Mouse (Mus musculus) lung, postnatal 4 days (tissue): Measurements from ENCODE around the gene Pdzk1ip1.

Source experiments
- DNase-seq, 2 experiments: peaks; one replicate each; pipeline ENCODE4 v3.0.0; 2021

Gene Pdzk1ip1

DNA sequence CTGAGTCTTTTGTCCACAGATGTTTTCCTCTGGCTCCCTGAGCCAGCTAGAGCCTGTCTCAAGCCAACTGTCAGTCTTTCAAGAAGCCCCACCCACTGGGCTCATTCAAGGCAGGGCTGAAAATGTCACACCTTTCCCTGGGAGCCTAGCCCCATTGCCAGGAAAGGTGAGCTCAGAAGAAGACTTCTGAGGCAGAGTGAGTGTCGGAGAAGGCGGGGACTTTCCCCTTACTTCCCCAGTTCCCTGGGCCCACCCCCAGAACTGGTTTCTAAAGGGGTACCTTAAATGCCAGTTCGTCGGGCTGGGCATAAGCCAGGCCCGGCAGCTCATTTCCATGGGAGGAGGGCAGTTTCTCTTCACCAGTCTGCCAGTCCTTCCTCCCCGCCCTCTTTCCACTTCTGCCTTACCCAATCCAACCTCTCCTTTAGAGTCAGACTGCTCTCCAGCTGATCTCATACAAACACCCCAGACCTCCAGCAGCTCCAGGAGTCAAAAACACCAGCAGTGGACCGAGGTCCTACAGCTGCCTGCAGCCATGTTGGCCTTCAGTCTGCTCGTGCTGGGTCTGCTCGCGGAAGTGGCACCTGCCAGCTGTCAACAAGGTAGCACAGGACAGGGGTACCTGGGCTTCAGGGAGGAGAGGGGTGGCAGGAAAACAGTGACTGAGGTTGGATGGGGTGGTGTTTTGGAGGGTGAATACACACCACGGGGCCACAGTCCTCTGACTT, at the start of gene Pdzk1ip1:
Gene Pdzk1ip1, plus strand, starts transcription at position 98 of the 728 bp plus-strand sequence.
- DNase-seq: peak; percentile 54 to 75

DNA sequence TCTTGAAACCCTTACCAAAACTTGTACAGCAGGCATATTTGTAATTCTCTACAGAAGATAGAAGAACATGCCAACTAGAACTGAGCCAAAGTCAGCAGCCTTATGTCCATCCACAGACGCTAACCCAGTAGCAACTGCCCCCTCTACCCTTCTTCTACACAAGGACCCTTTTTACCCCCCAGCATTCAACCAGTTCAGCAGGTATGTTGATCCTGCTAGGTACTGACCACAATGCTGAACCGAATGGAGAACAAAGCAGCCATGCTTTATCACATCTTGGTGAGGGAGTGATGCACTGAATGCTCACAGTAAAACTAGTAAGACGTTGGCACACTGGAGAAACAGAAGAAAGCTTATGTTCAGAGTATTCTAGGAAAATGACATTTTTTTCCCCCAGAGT, 42.9 kb upstream of the Pdzk1ip1 start:
- no peak for DNase-seq

DNA sequence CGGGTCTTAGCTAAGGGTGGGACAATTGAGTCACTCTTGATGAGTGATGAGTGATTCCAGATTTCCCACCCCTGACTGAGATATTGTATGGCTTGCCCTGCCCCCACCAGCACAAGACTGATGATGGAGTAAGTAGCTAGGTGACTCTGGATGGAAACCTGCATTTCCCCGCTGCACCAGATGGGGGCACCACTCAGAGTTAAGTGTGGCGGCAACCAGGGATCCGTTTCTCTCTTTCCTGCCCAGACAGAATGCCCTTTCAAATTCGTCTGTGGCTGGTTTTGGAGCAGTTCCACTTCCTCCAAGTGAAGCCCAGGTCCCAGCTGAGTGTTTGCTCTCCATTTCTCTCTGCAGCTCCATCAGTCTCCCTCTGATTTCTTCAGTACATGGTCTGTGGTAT, 40.8 kb upstream of the Pdzk1ip1 start:
- DNase-seq: peak; percentile 72 to 82

DNA sequence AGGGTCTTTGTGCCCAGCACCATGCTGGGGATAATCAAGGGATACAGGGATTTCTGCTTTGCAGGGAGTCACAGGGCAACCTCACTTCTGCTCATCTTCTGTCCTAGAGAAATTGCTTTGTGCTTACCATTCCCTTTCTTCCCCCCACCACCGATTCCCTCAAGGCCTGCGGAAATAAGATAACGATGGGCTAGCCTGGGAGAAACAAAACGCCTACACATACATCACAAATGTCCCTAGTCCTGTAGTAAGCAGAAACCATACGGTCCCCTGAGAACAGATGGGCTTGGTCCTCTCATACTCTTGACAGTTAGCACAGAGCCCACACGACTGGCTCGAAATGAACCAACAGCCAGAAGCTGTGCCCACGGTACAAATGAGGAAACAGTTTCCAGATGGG, 40.3 kb upstream of the Pdzk1ip1 start:
- DNase-seq: no peak

DNA sequence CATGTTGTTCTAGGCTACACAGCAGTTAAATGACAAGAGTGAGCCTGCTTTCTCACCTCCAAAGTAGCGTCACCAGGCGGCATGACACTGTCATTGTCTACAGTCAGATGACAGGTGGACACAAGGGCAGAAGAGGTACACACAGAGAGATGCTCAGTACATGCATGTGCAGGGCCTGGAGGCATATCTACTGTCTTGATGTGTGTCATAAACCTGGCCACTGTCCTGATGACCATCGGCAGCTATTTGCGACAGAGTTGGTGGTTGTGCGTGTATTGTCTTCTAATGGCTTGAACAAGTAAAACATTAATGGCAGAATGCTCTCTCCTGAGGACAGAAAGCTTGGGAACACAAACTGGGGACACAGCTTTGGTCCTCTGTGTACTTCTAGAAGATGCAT, 37.3 kb upstream of the Pdzk1ip1 start:
- DNase-seq: no peak

DNA sequence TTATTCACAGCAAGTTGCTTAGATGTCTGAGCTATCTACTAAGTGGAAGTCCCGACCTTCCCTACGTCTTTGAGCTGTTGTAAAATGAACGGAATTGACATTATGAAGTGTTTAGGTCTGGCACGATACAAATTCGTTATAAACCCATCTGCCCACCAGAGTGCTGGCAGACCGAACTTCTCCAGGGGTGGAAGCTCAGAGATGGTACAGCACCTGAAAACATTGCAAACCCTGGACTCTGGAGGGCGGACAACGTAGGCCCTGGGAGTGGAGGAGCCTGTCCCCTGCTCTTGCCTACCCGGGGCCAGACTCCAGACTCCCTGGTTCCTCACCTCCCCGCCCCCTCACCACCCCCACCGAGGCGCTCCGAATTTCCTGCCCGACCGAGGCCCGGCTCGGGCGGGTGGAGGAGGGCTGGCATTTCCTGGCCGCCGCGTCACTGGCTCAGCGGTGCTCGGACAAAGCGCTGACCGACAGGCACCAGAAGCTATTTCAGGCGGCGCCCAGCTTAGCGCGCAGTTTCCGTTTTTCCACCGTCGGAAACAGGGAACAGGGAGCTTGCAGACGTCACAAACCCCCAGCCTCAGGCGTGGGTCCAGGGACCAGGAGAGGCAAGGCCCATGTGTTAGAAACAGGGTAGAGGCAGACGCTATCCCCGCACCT, 36.0 kb upstream of the Pdzk1ip1 start:
- DNase-seq: peak; percentile 84 to 93

DNA sequence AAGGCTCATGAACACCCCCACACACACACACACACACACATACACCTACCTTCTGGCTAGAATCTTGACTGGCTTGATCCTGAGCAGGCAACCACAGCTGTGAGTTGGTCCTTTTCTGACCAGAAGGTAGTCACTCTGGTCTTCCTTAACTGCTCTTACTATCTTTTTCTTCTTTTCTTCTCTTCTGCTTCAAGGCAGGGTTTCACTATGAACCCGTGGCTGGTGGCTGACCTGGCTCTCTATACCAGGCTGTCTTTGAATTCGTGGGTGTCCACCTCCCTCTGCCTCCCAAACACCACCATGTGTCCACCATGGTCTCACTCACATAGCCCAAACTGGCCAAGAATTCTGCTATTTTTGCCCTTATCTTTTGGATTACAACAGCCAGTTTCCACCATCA, 33.5 kb upstream of the Pdzk1ip1 start:
- no peak for DNase-seq

DNA sequence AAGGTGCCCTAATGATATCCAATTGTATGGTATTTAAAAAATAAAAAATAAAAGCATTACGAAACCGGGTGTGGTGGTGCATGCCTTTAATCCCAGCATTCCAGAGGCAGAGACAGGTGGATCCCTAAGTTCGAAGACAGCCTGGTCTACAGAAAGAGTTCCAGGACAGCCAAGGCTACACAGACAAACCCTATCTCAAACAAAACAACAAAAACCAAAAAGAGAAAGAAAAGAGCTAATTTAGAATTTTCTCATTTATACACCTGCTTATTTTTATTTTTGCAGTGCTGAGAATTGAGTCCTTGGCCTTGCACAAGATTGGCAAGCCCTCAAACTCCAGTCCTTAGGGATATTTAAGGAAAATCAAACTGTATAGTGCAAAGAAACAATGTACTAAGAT, 32.8 kb upstream of the Pdzk1ip1 start:
- no peak for DNase-seq

DNA sequence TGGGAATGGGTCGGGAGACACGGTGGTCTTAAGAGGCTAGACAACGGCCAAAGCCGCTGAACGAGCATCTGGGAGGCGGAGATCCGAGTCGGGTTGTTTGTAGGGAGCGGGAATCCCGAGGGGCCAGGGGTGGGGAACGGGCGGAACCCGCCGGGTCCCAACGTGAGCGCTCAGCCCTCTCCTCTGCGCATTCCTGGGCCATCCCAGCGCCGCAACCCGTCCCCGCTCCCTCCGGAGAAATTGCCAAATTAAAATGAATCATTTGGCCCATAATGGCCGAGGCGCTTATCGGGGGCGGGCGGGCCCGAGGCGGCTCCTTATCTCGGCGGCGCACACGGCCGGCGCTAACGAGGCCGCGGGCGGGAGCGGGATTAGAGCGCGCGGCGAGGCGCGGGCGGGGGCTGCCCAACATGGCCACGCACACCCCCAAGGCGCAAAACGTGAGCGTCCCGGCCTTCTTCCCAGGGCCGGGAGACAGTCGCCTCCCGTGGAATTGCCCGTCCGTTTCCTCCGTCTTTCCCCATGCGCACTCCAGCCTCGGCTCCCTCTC, 32.1 kb upstream of the Pdzk1ip1 start, which contains the start of gene Tal1:
Gene Tal1, plus strand, starts transcription at position 56 of the 550 bp plus-strand sequence.
- peak; percentile 68 to 78 for DNase-seq

DNA sequence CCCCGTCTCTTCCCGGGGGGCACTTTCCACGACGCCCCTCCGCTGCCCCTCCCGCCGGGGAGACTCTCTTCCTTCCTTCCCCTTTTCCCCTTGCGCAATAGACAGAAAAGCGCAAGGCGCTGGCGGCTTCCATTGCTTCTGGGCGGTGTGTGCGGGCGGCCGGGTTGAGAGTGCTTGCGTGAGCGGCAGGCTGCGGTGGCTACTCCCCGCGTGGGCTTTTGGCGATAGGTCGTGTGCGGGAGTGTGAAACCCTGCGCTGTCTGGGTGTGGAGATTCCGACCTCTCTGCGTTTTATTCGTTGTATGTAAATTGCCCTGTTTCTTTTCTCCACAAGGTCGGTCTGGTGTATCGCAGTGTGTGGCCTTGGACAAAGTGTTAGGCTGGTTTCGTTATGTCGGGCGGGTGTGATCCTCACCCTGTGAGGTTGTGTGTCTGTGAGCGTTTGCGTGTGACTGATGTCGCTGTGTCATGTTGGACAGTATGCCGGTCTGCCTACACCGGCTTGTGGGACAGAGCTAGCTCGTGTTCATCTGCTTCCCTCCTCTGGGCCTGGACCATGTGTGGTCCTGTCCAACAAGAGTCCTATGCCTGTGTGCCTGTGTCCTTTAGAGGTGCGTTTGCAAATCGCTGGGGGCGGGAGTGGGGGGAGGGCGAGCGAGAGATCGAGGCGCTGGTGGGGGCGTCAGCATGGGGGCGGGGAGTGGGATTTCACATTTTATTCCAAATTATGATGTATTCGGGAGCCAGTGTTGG, 31.4 kb upstream of the Pdzk1ip1 start:
- peak; percentile 48 to 50 for DNase-seq

DNA sequence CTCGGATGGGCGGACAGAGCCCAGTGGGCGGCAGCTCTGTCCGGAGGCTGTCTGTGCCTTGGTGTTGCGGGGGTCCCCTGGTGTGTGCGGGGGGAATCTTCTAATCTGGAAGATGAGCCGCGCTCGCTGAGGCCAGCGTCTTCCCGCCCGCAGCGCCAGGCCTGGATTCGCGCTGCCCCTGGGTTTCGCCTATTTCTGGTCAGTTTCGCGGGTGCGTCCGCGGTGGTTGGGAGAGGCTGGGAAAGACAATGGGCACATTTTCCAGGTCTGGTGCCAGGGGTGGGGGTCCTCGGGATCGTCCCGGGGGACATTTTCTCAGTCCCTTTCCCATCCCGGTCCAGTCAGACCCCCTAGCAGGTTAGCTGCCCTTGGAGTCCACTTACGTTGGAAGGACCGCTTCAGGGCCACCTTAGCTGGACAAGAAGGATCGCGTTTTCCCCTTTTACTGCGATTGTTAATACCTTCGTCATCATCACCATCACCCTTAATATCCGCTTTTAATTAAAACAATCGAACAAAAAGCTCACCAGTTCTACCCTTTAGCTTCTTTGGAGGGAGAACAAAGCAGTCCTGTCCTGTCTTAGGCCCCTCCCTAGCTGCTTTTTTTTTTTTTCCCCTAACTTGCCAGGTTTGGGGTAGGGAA, 30.7 kb upstream of the Pdzk1ip1 start:
- DNase-seq: peak; percentile 40 to 43

DNA sequence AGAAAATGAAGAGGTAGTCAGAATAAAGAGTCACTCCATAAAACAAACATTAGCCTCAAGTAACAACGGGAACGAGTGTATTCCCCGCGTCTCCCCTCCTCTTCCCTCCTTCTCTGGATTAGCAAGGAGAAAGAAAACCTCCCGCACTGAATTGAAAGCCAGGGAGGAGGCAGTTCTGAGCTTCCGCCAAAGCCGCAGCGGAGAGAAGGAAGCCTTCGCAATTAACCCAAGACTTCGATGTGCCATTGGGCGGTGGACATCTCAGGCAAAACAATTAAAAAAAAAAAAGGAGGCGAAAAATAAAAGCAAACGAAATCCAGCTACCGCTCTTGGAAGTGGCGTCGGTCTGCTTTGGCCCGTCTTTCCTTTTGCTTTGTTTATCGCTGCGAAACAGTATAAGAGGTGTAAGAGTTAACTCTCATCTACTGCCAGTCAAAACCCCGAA, 30.2 kb upstream of the Pdzk1ip1 start:
- peak; percentile 38 to 43 for DNase-seq

DNA sequence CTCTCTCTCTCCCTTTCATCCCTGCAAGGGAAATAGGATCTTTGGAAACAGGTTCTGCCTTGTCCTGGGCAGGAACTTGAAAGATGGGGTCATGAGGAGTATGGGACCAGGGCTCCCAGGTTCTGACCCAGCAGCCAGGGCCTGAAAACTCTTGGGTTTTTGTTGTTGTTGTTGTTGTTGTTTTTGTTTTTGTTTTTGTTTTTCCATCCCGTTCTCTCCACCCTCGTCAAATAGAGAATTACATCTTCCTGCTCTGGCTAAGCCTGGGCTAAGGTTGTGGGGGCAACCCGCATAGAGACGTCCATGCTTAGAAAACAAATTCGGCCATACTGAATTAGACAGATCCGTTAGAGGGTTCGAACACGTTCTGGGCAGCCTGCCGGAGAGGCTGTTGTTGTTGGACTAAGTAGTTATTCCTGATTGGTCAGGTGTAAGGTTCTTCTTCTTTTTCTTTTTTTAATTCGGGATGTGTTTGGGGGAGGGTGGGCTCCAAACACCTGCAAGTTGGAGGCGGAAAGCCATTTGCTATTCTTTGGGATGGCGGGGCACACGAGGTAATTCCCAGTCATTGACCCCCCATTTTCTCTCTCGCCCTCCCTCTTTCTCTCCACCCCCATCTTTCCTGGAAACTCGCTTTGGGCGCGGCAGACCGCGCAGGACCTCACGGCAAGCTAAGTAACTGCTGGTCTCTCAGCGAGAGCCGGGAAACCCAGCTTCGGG, 29.5 kb upstream of the Pdzk1ip1 start:
- DNase-seq: peak; percentile 32 to 34

DNA sequence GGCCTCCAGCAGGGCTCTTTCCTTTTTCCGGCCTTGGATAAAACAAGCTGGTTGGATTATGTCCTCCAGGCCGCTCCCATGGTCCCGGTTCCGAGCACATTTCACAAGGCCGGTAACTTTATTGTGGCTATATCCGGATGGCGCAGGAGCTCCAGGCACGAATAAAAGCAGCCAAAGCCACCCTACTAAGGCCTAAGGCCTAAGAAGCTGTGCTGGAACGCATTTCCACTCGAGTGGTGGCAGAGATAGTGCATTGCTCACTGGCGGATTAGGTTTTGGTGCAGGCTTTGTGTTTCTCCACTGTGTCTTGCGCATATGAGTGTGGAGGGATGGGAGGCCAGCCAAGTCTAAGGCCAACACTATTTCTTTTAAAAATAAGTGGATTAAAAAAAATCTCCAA, 28.6 kb upstream of the Pdzk1ip1 start:
- DNase-seq: peak; percentile 28 to 48

DNA sequence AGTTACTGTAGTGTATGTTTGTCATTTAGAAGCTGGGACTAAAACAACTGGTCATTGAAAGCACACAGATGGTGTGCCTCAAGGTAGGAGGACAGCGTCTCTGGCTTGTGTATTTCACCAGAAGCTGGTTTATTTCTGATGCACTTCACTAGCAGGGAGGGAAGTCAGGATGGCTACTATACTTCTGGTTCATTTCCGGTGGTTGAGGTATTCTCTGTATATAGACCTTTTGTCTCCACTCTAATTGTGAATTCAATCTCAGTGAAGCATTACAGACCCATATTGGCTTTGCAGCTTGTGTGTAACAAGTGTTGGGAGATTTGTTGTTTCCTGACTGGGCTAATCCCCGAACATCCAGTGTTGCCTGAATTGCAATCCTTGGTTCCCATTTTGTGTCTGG, 27.8 kb upstream of the Pdzk1ip1 start:
- no peak for DNase-seq

DNA sequence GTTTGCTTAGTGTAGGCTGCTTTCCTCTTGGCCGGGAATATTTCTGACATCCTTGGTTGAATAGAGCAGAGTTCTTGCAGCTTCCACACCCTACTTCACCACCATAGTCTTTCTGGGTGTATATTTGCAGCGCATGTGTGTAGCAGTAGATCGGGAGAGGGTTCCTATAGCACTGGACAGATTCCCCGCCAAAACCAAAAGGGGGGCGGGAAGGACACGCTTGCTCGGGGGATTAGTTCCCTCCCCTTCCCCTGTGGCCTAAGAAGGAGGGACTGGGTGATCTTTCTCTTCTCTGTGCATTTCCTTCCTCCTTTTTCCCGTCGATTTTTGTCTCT, 26.0 kb upstream of the Pdzk1ip1 start:
- DNase-seq: no peak

DNA sequence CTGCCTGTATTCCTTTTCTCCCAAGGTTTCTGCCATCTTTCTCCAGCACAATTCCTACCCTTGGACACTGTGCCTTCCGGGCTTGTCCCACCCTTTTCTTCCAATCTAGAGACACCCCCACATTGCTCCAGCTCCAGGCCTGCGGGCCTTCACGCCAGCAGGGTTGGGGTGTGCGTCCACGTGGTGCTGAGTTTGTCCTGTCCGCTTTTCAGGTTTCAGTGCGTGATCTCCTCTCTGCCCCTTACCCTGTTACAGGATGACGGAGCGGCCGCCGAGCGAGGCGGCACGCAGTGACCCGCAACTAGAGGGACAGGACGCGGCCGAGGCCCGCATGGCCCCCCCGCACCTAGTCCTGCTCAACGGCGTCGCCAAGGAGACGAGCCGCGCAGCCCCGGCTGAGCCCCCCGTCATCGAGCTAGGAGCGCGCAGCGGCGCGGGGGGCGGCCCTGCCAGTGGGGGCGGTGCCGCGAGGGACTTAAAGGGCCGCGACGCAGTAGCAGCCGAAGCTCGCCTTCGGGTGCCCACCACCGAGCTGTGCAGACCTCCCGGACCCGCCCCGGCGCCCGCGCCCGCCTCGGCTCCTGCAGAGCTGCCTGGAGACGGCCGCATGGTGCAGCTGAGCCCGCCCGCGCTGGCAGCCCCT, 25.5 kb upstream of the Pdzk1ip1 start:
- DNase-seq: peak; percentile 44 to 69

DNA sequence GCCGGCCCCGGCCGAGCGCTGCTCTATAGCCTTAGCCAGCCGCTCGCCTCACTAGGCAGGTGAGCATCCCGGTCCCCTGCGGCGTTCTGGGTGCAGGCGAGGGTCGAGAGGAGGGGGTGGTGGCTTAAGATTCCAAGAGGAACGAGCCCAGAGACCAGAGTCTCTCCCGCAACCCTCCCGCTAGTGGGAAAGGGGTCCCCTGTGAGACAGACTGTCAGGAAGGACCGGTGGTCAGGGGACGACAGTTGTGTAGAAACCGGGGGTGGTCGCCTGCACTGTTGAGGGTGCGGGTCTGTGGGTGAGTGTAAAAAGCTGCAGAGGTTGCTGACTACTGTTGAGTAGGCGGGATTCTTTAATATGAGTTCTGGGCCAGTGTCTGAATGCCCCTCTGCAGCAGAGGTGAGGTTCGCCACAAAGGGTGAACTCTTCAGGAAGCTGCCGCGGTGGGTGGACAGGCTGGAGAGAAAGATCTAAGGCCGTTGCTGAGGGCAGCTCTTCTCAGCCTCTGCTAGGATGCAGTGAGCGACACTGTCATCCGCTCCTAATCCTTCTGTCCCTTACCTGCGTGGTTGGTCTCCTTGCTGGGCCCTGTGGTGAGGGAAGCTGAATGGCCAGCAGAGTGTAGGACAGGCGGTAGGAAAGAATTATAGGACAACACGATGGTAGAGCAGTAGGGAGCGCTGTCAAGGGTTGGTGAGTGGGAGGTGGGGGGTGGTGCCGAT, 24.8 kb upstream of the Pdzk1ip1 start:
- DNase-seq: peak in 1 of 2 experiments; percentile 26

DNA sequence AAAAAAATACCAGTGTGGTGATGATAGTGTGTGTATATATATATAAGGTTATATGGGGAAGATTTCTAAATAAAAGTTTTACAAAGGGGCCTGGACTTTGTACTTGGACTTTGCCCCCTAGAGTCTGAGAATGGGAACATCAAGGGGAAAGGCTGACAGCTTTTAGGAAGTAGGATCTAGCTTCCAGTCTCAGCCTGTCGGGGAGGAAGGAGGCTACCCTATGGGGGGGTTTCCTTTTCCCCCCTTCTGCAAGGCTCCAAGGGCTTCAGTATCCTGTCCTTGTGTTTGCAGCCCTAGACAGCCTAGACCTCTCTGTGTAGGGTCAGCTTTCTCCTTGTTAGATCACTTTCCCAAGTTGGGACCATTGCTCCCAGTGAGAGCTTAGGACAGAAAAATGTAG, 16.8 kb upstream of the Pdzk1ip1 start:
- no peak for DNase-seq

DNA sequence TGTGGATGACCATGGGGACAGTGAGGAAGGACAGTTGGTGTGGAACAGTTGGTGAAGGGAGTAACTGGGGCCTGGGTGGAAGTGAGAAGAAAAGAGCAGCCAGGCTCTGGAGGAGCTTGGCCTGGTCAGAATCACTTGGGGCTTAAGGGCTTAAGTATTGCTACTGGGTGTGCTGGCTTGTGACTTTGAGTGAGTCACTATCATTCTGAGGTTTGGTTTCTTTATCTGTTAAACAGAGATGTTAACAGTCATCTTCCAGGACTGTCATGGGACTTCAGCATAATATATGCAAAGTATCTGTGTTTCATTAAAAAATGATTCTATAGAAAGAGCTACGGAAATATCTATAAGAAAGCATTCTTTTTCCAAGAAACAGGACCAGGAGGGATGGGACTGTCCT, 13.7 kb upstream of the Pdzk1ip1 start:
- DNase-seq: no peak
